Mouse (Mus musculus): Measurements from ENCODE around the gene Myh1.
A peak's percentile ranks its signal among the peaks of the same experiment; 100 is the strongest.

Myh1 gene

DNA sequence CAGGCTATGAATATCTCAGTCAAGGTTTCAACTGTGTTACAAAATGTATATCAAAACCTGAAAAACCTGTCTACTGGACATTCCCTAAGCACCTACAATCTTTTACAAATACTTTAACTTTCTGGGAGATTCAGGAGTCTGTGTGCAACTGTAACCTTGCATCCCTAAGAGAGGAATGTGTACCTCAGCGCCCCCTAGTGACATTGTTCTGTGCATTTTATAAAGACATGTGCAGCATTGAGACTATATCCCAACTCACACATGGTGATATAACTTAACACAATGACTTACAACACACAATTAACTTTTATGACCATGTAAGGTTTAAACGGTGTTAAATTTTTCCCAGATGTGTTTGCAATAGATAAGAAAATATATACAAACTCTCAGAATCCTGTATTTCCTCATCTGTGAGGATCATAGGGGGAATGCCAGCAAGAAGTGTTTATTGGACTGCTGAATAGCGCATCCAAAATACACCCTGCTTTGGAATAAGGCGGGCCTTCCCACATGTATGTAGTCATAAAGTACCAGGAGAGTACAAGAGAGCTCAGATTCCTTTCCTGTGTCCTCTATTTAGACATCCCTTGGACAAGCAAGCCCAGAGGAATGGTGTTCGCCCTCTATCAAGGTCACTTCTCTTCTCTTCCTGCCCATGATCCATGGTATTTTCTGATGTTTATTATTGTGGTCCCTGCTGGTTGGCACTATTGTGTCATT, 35.9 kb downstream of the Myh1 start:
- peak; percentile 81 for DNase-seq

DNA sequence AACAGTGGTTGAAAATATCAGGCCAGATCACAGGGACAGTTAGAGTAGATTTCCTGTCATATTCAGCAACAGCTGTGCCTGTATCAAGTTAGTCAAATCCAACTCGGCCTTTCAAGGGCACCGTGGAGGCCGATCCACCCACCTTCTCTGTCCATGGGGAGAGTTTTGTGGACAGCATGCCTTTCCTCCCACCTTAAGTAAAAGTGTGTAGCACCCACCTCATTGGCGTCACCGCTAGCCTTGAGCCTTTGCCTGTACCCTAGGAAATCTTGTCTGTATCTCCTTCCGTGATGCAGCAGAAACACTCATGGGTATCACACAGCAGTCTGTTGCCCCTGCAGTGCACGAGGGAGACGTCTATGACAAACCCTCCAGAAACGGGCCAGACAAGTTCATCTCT, 36.9 kb downstream of the Myh1 start:
- no peak for DNase-seq

DNA sequence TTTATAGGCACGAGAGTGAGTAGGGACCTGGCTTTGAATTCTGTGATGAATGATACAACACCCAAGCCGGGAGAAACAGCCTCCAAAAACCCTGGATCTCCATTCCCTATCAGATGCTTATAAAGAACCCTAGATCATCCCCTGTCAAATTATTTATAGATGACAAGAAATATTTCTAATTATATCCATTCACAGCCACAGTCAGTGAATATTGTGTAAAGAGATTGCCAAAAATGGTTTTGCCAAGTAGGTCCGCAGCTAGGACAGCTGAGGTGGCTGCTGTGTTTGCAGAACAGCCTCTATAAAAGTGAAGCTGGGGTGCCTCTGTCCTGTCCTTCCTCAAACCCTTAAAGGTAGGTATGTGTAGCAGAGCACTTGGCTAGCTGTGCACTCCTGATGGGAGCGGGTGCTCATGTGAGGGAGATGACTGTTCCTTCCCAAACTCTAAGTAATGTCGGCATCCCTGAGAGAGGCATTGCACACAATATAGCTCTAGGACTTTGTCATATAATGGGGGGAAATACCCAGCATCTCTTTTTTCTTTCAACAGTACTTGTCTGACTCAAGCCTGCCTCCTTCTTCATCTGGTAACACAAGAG, 37.7 kb downstream of the Myh1 start, which contains the start of gene Myh4:
TSS of gene Myh4 (plus strand) at position 549 of the 599 bp plus-strand sequence.
- no peak for DNase-seq

DNA sequence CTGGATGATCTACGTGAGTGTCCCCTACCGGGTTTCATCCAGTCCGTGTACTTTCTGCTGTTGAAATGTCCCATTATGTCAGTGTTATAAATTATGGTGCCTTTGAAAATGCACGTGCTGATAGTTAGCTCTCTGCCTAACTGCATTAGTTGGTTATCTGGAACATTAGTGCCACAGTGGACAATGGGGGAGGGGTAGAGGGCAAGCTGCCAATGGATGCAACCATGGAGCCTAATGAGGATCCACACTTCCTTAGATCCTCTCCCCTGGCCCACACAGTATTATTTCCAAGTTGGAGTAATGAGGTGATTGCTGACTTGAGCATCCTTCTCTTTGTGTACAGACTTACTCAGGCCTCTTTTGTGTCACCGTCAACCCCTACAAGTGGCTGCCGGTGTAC, 41.2 kb downstream of the Myh1 start:
- no peak for DNase-seq

DNA sequence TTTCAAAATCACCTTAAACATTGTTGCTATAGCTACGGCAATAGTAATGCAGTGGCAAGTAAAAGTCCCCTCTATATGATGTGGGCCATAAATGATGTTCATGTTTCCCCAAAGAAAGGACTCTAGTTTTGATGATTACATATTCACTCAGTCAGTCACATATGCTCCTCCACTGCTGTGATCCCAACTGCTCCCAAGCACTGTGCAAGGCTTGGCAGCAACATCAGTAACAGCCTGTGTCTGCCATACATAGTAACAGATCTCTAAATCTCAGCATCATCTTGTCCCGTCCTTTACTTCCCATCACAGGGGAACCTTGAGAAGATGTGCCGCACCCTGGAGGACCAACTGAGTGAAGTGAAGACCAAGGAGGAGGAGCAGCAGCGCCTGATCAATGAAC, 53.8 kb downstream of the Myh1 start:
- no peak for DNase-seq

DNA sequence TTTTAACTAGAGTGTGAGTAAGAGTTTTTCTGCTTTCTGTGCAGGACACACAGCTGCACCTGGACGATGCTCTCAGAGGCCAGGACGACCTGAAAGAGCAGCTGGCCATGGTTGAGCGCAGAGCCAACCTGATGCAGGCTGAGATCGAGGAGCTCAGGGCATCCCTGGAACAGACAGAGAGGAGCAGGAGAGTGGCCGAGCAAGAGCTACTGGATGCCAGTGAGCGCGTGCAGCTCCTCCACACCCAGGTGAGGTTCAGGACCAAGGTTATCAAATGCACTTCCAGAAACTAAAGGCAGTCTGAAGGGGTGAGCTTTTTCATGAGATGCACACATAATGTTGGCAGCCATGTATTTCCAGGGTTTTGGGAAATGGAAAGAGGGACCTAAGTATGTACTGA, 57.2 kb downstream of the Myh1 start:
- DNase-seq: no peak

DNA sequence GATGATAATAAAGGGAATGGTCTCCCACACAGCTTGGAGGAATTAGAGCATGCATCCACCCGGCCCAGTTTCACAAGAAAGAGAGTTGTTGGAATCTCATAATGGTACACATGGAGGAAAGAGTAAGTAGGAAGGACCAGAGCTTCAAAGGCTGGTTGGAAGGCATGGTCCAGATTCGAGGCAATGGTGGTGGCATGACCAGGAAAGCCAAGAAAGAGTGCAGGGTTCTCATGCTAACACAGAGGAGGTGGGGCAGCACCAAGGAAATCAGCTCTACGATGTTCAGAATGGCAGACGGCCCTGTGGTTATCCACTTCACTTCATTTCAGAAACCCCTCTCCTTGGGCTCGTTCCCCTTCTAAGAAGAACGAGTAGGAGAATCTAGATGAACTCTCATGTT, 61.1 kb downstream of the Myh1 start:
- DNase-seq: no peak

Measured in lung, postnatal 36 days (tissue).